Mouse (Mus musculus) effector memory CD4-positive, alpha-beta T cell, adult 7 months (primary cell): ENCODE data around the gene Hspa12b. TPM values are rescaled to one million over a fixed set of nuclear protein-coding genes. Genes with fewer than 3 reads are reported as not detected.

Experiments used
- polyA plus RNA-seq: library from polyadenylated mRNA; unstranded; fragments of 100-300 nt; shearing (Covaris generic); gene quantifications from one replicate; pipeline ENCODE4 v1.2.1, GENCODE M21; 2017

Hspa12b gene
- 0.39 TPM for polyA plus RNA-seq

DNA sequence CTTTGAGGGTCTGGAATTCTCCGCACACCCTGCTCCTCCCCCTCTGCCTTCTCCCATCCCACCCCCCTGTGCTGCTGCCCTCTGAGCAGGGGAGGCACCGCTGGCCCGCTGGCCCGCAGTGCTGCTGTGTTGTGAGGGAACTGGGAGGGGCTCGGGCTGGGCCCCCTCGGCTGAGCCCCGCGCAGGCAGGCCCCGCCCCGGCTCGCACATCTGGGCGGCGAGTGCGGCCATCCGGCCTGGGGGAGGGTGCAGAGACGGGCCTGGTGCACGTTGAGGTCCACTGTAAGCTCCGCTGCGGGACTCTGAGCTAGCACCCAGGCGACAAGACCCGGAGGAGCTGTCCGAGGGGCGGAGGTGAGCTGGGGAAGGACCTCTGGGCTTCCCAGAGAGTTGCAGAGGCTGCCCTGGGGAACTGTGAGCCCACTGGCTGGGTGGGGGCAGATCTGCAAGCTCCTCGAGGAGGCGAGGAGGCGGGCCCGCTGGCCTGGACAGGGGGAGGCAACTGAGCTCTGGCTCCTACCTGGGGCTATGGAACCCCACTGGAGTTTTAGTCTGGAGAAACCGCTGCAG, at the start of gene Hspa12b:
Gene Hspa12b (plus strand): TSS at position 120 of the 570 bp plus-strand sequence.

GRCm38 (mm10) chr2:131086667-131087390, 40.3 kb upstream of the Hspa12b start, which contains the start of gene Siglec1:
Gene Siglec1, minus strand, starts transcription at chr2:131086765.

DNA sequence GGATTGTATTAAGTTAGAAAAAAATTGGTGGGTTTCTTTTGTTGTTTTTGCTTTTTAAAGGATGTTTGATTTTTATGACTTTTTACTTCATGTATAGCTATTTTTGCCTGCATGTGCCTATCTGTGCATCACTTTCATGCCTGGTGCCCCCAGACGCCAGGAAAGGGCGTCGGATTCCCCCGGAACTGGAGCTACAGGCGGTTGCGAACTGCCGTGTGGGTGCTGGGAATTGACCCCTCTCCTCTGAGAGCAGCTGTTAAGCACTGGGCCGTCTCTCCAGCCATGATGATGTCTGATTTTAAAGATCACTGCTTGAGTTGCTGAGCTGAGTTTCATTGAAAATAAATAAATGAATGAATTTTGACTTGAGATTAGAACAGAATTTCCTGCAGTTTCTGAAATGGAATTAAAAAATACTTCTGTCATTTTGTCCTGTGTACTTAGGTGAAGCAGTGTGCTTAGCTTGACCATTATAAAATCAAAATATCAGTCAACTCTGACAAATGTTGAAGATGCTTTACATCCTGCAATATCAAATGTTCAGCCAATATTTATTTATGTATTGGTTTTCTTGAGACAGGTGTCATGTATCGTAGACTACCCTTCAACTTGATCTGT, 6.0 kb downstream of the Hspa12b start, which contains the start of gene Gm11037:
Gene Gm11037 (plus strand): TSS at position 568 of the 618 bp plus-strand sequence.

GRCm38 (mm10) chr2:131159938-131160581, 33.0 kb downstream of the Hspa12b start, which contains the start of gene 1700037H04Rik:
Gene 1700037H04Rik, minus strand, starts transcription at chr2:131160081.

DNA sequence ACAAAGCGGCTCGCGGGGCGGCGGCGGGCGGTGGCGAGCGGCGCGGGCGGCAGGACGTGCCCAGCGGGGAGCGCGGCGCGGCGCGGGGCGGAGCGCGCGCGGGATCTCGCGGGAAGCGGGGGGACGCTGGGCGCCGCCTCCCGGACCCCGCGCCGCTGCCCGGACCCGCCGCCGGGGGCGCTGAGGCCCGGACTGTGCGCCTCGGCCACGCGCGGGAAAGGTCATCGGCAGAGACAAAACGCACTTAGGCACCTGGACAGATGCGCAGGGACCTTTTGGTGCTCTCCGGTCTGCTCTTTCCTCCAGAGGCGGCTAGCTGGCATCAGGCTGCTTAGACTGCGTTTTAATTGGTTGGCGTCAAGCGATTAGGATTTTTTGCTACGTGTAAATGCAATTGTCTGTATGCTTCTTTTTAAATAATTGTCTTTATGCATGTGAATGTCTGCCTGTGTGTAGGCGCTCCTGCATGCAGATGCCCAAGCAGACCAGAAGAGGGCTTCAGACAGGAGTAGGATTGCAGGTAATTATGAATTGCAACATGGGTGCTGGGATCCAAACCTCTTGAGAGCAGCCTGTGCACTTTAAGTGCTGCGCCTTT, 53.0 kb downstream of the Hspa12b start, which contains the start of gene Cenpb:
Gene Cenpb (minus strand): TSS at position 78 of the 598 bp plus-strand sequence.

DNA sequence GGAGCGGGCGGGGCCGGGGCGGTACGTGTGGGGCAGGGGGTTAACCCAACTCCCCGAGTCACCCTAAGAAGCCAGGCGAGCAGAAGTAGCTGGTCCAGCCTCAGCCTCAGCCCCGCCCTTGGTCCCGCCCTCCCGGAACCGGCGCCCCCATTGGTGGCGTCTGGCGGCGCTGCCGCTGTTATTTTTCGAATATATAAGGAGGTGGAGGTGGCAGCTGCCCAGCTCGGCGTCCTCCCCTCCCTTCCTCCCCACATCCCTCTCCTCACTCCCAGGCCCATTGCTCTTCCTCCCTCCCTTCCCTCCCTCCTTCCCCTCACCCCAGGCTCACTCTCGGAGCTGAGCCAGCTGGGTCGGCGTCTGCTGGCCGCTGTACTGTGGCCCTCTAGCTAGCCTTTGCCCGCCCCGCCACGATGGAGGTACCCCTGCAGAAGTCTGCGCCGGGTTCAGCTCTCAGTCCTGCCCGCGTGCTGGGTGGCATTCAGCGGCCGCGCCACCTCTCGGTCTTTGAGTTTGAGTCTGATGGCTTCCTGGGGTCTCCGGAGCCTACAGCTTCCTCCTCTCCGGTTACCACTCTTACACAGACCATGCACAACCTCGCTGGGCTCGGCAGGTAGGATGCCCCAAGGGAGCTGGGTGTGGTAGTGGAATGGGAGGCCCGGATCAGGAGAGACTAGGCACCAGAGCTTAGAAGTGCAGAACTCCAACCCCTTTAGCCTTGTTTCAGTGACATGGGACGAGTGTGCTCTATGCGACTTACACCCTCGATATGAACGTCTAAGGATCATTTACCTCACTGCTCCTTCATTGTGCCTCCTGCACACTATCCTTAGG, 59.9 kb downstream of the Hspa12b start, which contains the start of the genes Cdc25b and Spef1:
Gene Cdc25b (plus strand): TSS at position 179 of the 831 bp plus-strand sequence.
Gene Spef1 (minus strand): TSS at position 512 of the 831 bp plus-strand sequence.

Other genes with a start within 250 kb of the Hspa12b start
- 15.9 TPM for gene 4930402H24Rik, start 220.9 kb upstream of the Hspa12b start, polyA plus RNA-seq
- 11.7 TPM for gene Atrn, start 220.8 kb upstream of the Hspa12b start, polyA plus RNA-seq
- not detected for gene Gfra4, start 84.2 kb upstream of the Hspa12b start, polyA plus RNA-seq
- gene Adam33, start 63.5 kb upstream of the Hspa12b start, polyA plus RNA-seq, result not detected
- gene Siglec1, start 40.5 kb upstream of the Hspa12b start, polyA plus RNA-seq, result 0.33 TPM
- gene Gm11037, start 6.2 kb downstream of the Hspa12b start, polyA plus RNA-seq, result not detected
- 37.9 TPM for gene 1700037H04Rik, start 32.8 kb downstream of the Hspa12b start, polyA plus RNA-seq
- gene Cenpb, start 52.8 kb downstream of the Hspa12b start, polyA plus RNA-seq, result 11.1 TPM
- gene Cdc25b, start 59.7 kb downstream of the Hspa12b start, polyA plus RNA-seq, result 65.8 TPM
- gene Spef1, start 60.0 kb downstream of the Hspa12b start, polyA plus RNA-seq, result 0.34 TPM
- gene Ap5s1, start 79.8 kb downstream of the Hspa12b start, polyA plus RNA-seq, result 10.6 TPM
- gene Mavs, start 106.8 kb downstream of the Hspa12b start, polyA plus RNA-seq, result 9.9 TPM
- gene Pank2, start 135.2 kb downstream of the Hspa12b start, polyA plus RNA-seq, result 104 TPM
- gene Rnf24, start 225.6 kb downstream of the Hspa12b start, polyA plus RNA-seq, result 3.9 TPM